Mouse (Mus musculus) mature B cell (primary cell): ENCODE measurements around the gene Pi4kb.

ENCODE experiments used
- in situ Hi-C: fragments of 300-500 bp; cut with MboI; formaldehyde crosslinking; loops from 2 replicates; pipeline ENCODE4 v1.14.3; 2019

The Pi4kb gene

GRCm38 (mm10) chr3:94953764-94954616, 20.5 kb upstream of the Pi4kb start, which contains the start of gene Rfx5:
Gene Rfx5, plus strand, starts transcription at chr3:94954075.
- in situ Hi-C loops, result no loop called here

DNA sequence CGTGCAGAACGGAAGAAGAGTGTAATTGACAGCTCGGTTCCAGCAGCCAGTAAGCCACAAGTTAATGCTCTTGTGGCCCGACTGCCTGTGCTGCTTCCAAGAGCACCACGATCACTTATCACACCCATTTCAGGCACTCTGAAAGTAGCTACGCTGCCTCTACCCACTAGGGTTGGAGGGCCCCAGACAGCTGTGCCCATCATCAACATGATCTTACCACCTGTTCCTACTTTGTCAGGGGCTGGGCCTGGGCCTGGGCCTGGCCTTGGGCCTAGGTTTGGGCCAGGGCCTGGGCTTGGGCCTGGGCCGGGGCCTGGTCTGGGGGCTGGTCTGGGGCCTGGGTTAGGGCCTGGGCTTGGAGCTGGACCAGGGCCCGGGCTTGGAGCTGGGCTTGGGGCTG, 16.2 kb upstream of the Pi4kb start:
- in situ Hi-C loops, result loop anchor here (5.0 kb wide), 1 partner anchor 44 kb away; no protein-coding TSS in a partner anchor

- in situ Hi-C loops, result loop anchor here (5.0 kb wide), 1 partner anchor 42 kb away; no protein-coding TSS in a partner anchor
These were observed 14.7 kb upstream of the Pi4kb start for GRCm38 (mm10) chr3:94959871-94960270.

GRCm38 (mm10) chr3:94960322-94960721, 14.2 kb upstream of the Pi4kb start:
- in situ Hi-C loops, result no loop called here

GRCm38 (mm10) chr3:94964989-94965388, 9.5 kb upstream of the Pi4kb start:
- in situ Hi-C loops, result no loop called here

- in situ Hi-C loops, result no loop called here
These were observed 8.7 kb upstream of the Pi4kb start for GRCm38 (mm10) chr3:94965878-94966277.

- in situ Hi-C loops, result no loop called here
These were observed 2.0 kb upstream of the Pi4kb start for GRCm38 (mm10) chr3:94972552-94972951.

DNA sequence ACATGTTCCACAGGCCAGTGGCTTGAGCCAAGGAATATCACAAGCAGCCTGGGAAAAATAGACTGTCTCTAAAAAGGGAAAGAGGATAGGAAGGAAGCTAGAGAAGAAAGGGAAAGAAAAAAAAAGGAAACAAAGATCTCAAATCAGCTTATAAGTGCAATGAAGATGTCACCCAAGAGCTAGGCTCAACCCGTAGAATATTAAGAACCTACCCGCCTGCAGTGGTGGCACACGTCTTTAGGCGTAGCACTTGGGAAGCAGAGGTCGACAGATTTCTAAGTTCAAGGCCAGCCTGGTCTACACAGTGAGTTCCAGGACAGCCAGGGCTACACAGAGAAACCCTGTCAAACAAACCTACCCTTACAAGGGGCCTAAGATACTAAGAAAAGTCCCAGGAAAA, 911 bp upstream of the Pi4kb start:
- in situ Hi-C loops, result no loop called here

- in situ Hi-C loops, result no loop called here
These were observed 454 bp upstream of the Pi4kb start for GRCm38 (mm10) chr3:94974026-94974527.

DNA sequence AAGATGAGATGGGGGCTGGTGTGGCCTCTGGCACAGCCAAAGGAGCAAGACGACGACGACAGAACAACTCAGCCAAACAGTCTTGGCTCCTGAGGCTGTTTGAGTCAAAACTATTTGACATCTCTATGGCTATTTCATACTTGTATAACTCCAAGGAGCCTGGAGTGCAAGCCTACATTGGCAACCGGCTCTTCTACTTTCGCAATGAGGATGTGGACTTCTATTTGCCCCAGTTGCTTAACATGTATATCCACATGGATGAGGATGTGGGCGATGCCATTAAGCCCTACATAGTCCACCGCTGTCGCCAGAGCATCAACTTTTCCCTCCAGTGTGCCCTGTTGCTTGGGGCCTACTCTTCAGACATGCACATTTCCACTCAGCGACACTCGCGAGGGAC, 9.8 kb downstream of the Pi4kb start:
- in situ Hi-C loops, result no loop called here

DNA sequence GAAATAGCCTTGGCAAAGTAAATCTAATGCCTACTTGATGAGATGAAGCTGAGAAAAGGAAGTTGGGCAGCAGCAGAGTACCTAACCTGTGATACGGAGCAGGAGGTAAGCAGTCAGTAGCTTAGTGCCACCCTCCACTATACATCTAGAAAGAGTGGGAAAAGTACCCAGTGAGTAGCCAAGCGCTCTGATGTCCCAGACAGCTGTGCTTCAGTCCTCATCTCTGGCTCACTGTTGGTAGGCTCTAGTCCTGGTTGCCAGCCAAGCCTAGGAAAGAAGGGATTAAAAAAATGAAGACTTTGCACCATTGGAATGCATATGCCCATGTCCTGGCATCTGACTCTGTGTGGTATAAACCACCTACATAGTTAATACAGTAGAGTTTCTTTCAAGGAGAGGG, 11.0 kb downstream of the Pi4kb start:
- in situ Hi-C loops, result no loop called here

DNA sequence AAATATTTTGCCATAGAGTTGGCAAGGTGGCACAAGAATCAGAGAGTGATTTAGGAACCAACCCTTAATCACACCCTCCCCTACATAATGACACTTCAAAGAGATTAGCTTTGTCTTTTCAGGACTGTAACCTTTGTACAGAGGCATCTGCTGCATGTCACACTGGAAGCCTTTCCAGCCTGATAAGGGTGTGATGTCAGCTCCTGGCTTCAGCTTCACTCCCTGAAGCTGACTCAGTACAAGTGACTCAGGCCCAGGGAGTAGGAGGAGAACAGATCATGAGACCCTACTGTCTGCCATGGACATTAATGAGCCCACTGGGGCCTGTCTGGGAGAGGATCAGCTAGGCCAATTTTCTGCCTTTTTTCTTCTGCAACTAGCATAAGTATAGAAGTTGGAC, 13.0 kb downstream of the Pi4kb start:
- in situ Hi-C loops, result no loop called here

DNA sequence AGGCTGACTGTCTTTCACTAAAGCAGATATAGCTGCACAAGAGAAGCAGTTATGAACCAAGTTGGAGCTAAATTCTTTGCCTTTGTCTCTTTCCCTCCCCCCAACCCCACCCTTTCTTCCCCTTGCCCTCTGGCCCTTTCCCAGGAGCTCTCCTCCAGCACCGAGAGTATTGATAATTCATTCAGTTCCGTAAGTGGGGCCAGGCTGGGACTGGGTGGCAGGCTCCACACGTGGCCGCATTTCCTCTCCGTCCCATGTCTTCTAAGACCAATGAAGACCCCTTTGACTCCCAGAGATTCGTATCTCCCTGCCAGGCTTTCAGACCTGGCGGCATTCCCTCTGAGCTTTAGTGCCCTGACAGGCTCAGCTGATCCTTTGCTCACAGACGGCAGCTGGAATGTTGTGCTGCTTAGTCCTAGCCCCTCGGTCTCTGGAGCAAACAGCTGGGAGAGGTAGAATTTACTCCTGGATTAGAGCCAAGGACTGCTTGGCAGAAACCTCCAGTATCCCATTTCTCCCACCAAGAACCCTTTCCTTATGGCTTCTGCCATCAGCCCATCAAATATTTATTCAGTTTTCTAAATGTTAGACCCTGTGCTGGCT, 14.7 kb downstream of the Pi4kb start:
- in situ Hi-C loops, result no loop called here

- in situ Hi-C loops, result no loop called here
These were observed 22.4 kb downstream of the Pi4kb start for GRCm38 (mm10) chr3:94996946-94997345.

GRCm38 (mm10) chr3:95002569-95002968, 28.0 kb downstream of the Pi4kb start:
- in situ Hi-C loops, result loop anchor here (5.0 kb wide), 1 partner anchor 45 kb away; no protein-coding TSS in a partner anchor

GRCm38 (mm10) chr3:95003273-95003672, 28.7 kb downstream of the Pi4kb start:
- in situ Hi-C loops, result loop anchor here (5.0 kb wide), 1 partner anchor 46 kb away; no protein-coding TSS in a partner anchor

DNA sequence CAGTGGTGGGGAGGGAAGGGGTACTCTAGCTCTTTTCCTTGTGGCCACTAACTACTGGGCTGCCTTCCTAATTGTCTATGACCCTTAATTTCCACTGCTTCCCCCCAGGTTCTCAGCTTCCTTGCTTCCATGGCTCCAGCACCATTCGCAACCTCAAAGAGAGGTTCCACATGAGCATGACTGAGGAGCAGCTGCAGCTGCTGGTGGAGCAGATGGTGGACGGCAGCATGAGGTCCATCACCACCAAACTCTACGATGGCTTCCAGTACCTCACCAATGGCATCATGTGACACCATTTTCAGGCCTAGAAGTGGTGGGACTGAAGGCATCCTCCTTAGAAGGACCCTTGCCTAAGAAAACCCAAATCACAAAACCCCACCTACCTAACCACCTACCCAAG, 31.1 kb downstream of the Pi4kb start:
- in situ Hi-C loops, result no loop called here

GRCm38 (mm10) chr3:95007706-95008105, 33.2 kb downstream of the Pi4kb start:
- in situ Hi-C loops, result no loop called here

DNA sequence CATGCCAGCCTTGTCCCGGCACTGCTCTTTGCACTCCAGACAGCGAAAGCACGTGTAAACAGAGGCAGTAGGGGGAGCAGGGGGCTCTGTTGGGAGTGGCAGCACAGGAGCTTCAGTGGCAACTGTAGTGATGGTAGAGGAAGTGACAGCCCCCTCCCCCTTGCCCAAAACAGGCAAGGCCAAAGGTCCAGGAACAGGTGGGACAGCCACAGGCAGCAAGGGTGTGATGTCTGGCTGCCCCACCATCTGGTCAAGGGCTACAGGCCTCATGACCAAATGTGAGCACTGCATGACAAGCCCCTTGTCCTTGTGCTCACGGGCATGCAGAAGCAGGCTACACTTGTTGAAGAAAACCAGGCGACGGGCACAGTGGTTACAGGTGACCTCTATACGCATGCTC, 35.9 kb downstream of the Pi4kb start:
- in situ Hi-C loops, result no loop called here

DNA sequence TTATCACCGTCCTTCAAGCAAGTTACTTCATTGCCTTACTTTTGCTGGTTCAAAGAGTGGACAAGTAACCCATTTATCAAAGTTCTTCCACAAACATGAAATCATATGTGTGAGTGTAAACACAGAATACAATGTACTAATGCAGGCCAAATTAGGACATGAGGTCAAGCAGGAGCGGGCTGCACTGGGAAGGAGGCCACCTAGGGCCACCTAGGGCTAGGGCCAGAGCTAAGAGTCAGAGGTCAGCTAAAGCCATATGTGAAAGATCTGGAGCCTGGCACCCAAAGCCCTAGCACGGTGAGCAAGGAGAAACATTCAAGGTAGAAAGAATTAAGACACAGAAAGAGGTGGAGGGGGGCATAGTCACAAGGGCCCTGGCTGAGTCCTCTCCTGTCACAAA, 38.5 kb downstream of the Pi4kb start:
- in situ Hi-C loops, result no loop called here

GRCm38 (mm10) chr3:95013699-95014427, 39.3 kb downstream of the Pi4kb start:
- in situ Hi-C loops, result no loop called here

DNA sequence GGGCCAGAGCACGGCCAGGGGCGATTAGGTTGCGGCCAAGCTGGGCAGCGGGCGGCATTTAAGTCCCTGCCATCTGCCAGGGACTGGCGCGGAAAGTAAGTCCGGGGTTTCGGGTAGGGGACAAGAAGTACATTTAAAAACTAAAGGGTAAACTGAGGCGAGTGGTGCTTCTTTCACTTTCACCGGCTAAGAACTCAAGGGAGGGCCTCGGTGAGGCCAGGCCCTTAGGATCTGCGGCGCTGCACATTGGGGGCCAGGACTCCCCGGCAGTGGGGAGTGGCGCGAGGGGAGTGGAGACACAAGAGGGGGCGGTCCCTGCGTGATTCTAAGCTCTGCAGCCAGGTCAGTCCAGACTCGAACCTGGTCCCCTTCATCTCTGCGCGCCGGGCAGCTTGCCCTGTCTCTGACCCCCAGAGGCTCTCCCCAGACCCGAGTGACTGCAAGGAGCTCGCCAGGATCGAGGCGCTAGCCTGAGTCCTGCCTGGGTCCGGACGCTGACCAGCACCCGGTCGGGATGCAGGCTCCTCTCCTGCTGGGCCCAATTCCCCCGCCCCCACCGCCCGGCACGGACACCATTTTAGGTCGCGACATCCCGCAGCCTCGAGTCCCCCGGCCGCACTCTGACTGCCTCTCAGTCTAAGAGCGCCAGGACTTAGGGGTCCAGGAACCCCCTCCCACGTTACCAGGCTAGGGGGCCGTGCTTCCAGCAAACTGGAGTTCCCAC, 40.1 kb downstream of the Pi4kb start:
- in situ Hi-C loops, result no loop called here
